22 mouse cellular contexts compared by ENCODE assay signal in genomic region chr8:79329182-79329581, GRCm38 (mm10). TPM values are rescaled to one million over a fixed set of nuclear protein-coding genes. Genes with fewer than 3 reads are reported as not detected.
DNase-seq lines count a peak whose midpoint lies in the region; ATAC-seq lines count a peak whose summit lies in the region.
"Had no signal": no experiment of that assay in that cellular context is flagged by ENCODE, and none has a peak within 500 bp of the region (broad histone marks: within the 10 kb centered on the region; RNA-seq: fewer than 3 reads in every experiment).

No protein-coding gene starts in this region.

- no peak for ATAC-seq in limb, embryonic 11.5 days (ENCODE audit: insufficient number of reproducible peaks, low FRiP score, low TSS enrichment, low read depth)
- peak; percentile 67; the same call in 1 of the 2 replicates for ATAC-seq in neutrophil, adult 5-6 weeks (ENCODE audit: extremely low read depth, insufficient number of reproducible peaks, low FRiP score, poor library complexity, severe bottlenecking)
- ATAC-seq: forebrain, embryonic 14.5 days; forebrain, postnatal 0 days; hindbrain, embryonic 16.5 days had no signal

- no peak overlapping the region for H3K4me2 ChIP-seq in limb, embryonic 11.5 days (ENCODE audit: low read depth, severe bottlenecking)
- H3K4me2 ChIP-seq: embryonic facial prominence, embryonic 12.5 days; embryonic facial prominence, embryonic 15.5 days; heart, embryonic 11.5 days; hindbrain, embryonic 13.5 days had no signal

- no peak overlapping the region for H3K4me3 ChIP-seq in limb, embryonic 11.5 days (ENCODE audit: low read depth, low read length)
- H3K4me3 ChIP-seq in limb, embryonic 10.5 days = no peak overlapping the region
- H3K4me3 ChIP-seq: embryonic facial prominence, embryonic 12.5 days; embryonic facial prominence, embryonic 15.5 days; gastrocnemius, adult 2 months; hindbrain, embryonic 10.5 days; hindbrain, embryonic 13.5 days had no signal

- H3K4me1 ChIP-seq in limb, embryonic 11.5 days (ENCODE audit: control insufficient read depth, insufficient read depth, low read length) = no peaks in the 10 kb centered on the region
- peaks cover 9% of the 10 kb centered on the region for H3K4me1 ChIP-seq in limb, embryonic 10.5 days
- H3K4me1 ChIP-seq: hindbrain, embryonic 10.5 days had no signal

- H3K27me3 ChIP-seq in limb, embryonic 11.5 days (ENCODE audit: control insufficient read depth, insufficient read depth, low read length) = no peaks in the 10 kb centered on the region
- H3K27me3 ChIP-seq in limb, embryonic 10.5 days (ENCODE audit: low read depth, poor library complexity, severe bottlenecking) = no peaks in the 10 kb centered on the region
- H3K27me3 ChIP-seq: embryonic facial prominence, embryonic 12.5 days; embryonic facial prominence, embryonic 15.5 days; hindbrain, embryonic 13.5 days had no signal

- H3K36me3 ChIP-seq in limb, embryonic 11.5 days (ENCODE audit: control insufficient read depth, insufficient read depth, low read length) = no peaks in the 10 kb centered on the region
- peaks cover 5% of the 10 kb centered on the region; the same call in 1 of the 2 replicates for H3K36me3 ChIP-seq in limb, embryonic 10.5 days
- H3K36me3 ChIP-seq: embryonic facial prominence, embryonic 12.5 days; embryonic facial prominence, embryonic 15.5 days had no signal

- WGBS in limb, embryonic 11.5 days = 91% methylated on average over 4 of the region's 4 CpGs
- WGBS in limb, embryonic 10.5 days = 92% methylated on average over 4 of the region's 4 CpGs

- no peak overlapping the region for H3K27ac ChIP-seq in limb, embryonic 11.5 days (replicated peaks; ENCODE audit: low read depth, low read length)
- H3K27ac ChIP-seq in limb, embryonic 10.5 days = no peak overlapping the region
- H3K27ac ChIP-seq: embryonic facial prominence, embryonic 12.5 days; embryonic facial prominence, embryonic 15.5 days; gastrocnemius, adult 2 months; hindbrain, embryonic 10.5 days; hindbrain, embryonic 13.5 days had no signal

- H3K9me3 ChIP-seq in limb, embryonic 11.5 days (ENCODE audit: control insufficient read depth, low read length) = no peaks in the 10 kb centered on the region
- H3K9me3 ChIP-seq in limb, embryonic 10.5 days (replicated peaks) = no peaks in the 10 kb centered on the region
- H3K9me3 ChIP-seq: embryonic facial prominence, embryonic 15.5 days; hindbrain, embryonic 13.5 days had no signal

- DNase-seq in limb, embryonic 11.5 days (ENCODE audit: low spot score) = peak; percentile 9
- no peak for DNase-seq in limb, embryonic 10.5 days (ENCODE audit: low spot score)
- peak; percentile 55 to 56 for DNase-seq in spleen, postnatal 36 days (ENCODE audit: low spot score in 2 of 2)
- DNase-seq in spleen, adult 12 weeks (ENCODE audit: low spot score) = no peak
- DNase-seq in kidney, adult 8-10 months = no peak
- DNase-seq: adrenal gland, adult 2 months; adrenal gland, postnatal 14 days; cerebellum, adult 11 months; cerebellum, adult 2 months; cerebellum, adult 9-11 months; forebrain, postnatal 0 days; gastrocnemius, adult 2 months; gastrocnemius, postnatal 36 days; heart, postnatal 36 days had no signal

- no peak overlapping the region for H3K9ac ChIP-seq in limb, embryonic 11.5 days (ENCODE audit: low read length)
- H3K9ac ChIP-seq: embryonic facial prominence, embryonic 12.5 days; embryonic facial prominence, embryonic 15.5 days; forebrain, postnatal 0 days; hindbrain, embryonic 13.5 days had no signal

RNA-seq across cellular contexts. Expression of gene Mmaa, which starts 34.4 kb away (rescaled TPM):
- 12.5 and 12.7 TPM in 2 replicates for polyA plus RNA-seq in limb, embryonic 11.5 days (2014; fragmentation: Nextera tagmentation; extraction: Ambion mirVana)
- polyA plus RNA-seq in limb, embryonic 10.5 days (2016; fragmentation: Nextera tagmentation; extraction: Ambion mirVana) = 10.2 and 12.2 TPM in 2 replicates
- total RNA-seq in neutrophil, adult 5-6 weeks (2017) = 7.2 and 7.4 TPM in 2 replicates

Comparison
In these comparisons a context has a peak if more than half of its experiments do, and no peak if none do; other contexts are left out.
1. DNase-seq: peak in limb, embryonic 11.5 days (single experiment) and spleen, postnatal 36 days (2 of 2); none in limb, embryonic 10.5 days (single experiment), spleen, adult 12 weeks (single experiment) and kidney, adult 8-10 months (0 of 2).